Mouse (Mus musculus) testis, adult 2 months (tissue): ENCODE measurements around the gene Cat.

Experiments used
- CTCF ChIP-seq: fragments of 200-500 bp; IDR thresholded peaks from 2 replicates; pipeline ENCODE4 v1.5.1; 2012; ENCODE audit warnings: low read depth, mild to moderate bottlenecking, inconsistent platforms, low read length, moderate library complexity; ENCODE audit not compliant: control insufficient read depth, insufficient read depth, insufficient replicate concordance
- POLR2A ChIP-seq: fragments of 200-500 bp; IDR thresholded peaks from 2 replicates; pipeline ENCODE4 v1.6.1; 2012; ENCODE audit warnings: low read depth, mild to moderate bottlenecking, inconsistent platforms, low read length, moderate library complexity; ENCODE audit not compliant: control insufficient read depth

- TF ChIP-seq CTCF, result no peak
- TF ChIP-seq POLR2A, result no peak
Measured at GRCm38 (mm10) chr2:103430712-103431111, 54.2 kb downstream of the Cat start.
